Mouse (Mus musculus) megakaryocyte, embryonic 14.5 days (primary cell): Measurements from ENCODE around the gene Plxdc2. TPM values are rescaled to one million over a fixed set of nuclear protein-coding genes. Genes with fewer than 3 reads are reported as not detected.

Experiments used
- H3K27me3 ChIP-seq: replicated peaks from 2 replicates; pipeline ENCODE3; 2012; ENCODE audit warnings: inconsistent platforms
- H3K36me3 ChIP-seq: replicated peaks from 2 replicates; pipeline ENCODE3; 2012; ENCODE audit warnings: low read length, inconsistent platforms, mixed read lengths
- H3K4me1 ChIP-seq: 2 replicates; pipeline ENCODE4 v1.6.1; 2012; ENCODE audit warnings: inconsistent platforms
- H3K4me3 ChIP-seq: replicated peaks from 2 replicates; pipeline ENCODE3; 2012; ENCODE audit warnings: moderate library complexity, mild to moderate bottlenecking, inconsistent platforms
- H3K9me3 ChIP-seq: 2 replicates; pipeline ENCODE4 v1.6.1; 2012; ENCODE audit warnings: inconsistent platforms
- FLI1 ChIP-seq: IDR thresholded peaks from 2 replicates; pipeline ENCODE4 v1.6.1; 2012; ENCODE audit warnings: low read length, inconsistent platforms, mixed read lengths
- GATA1 ChIP-seq: IDR thresholded peaks from 3 replicates; pipeline ENCODE4 v1.6.1; 2012; ENCODE audit warnings: mixed read lengths, low read length, inconsistent platforms, borderline replicate concordance
- polyA plus RNA-seq: library from polyadenylated mRNA; stranded (reverse); fragments of >175 nt; gene quantifications from 2 replicates; pipeline ENCODE4 v1.2.3, GENCODE M21; 2012; ENCODE audit warnings: low replicate concordance; ENCODE audit not compliant: insufficient read depth

The Plxdc2 gene
- polyA plus RNA-seq, 1 experiment = 19.1 TPM

GRCm38 (mm10) chr2:16398896-16399295, 42.8 kb downstream of the Plxdc2 start:
- H3K9me3 ChIP-seq = no peaks in the 10 kb centered on the region
- no peaks in the 10 kb centered on the region for H3K36me3 ChIP-seq
- H3K4me3 ChIP-seq = no peak overlapping the region
- H3K4me1 ChIP-seq = peaks cover 20% of the 10 kb centered on the region
- TF ChIP-seq GATA1 = no peak
- TF ChIP-seq FLI1 = no peak
- H3K27me3 ChIP-seq = no peaks in the 10 kb centered on the region

GRCm38 (mm10) chr2:16406508-16406907, 50.4 kb downstream of the Plxdc2 start:
- Histone ChIP-seq H3K27me3 (no peaks in the 10 kb centered on the region), H3K9me3 (no peaks in the 10 kb centered on the region), H3K36me3 (peaks cover 7% of the 10 kb centered on the region), H3K4me3 (no peak overlapping the region), H3K4me1 (peaks cover 47% of the 10 kb centered on the region)
- no peak for TF ChIP-seq FLI1
- no peak for TF ChIP-seq GATA1

GRCm38 (mm10) chr2:16414340-16414976, 58.4 kb downstream of the Plxdc2 start:
- TF ChIP-seq FLI1 (no peak), GATA1 (no peak)
- Histone ChIP-seq H3K36me3 (peaks cover 2% of the 10 kb centered on the region), H3K4me3 (no peak overlapping the region), H3K4me1 (peaks cover 6% of the 10 kb centered on the region; the same call in 1 of the 2 replicates), H3K27me3 (no peaks in the 10 kb centered on the region), H3K9me3 (no peaks in the 10 kb centered on the region)

- no peaks in the 10 kb centered on the region for H3K9me3 ChIP-seq
- no peaks in the 10 kb centered on the region for H3K27me3 ChIP-seq
- H3K4me3 ChIP-seq = no peak overlapping the region
- H3K4me1 ChIP-seq = peaks cover 7% of the 10 kb centered on the region
- no peaks in the 10 kb centered on the region for H3K36me3 ChIP-seq
- no peak for TF ChIP-seq GATA1
- TF ChIP-seq FLI1 = no peak
These were observed 82.9 kb downstream of the Plxdc2 start for GRCm38 (mm10) chr2:16439030-16439429.

DNA sequence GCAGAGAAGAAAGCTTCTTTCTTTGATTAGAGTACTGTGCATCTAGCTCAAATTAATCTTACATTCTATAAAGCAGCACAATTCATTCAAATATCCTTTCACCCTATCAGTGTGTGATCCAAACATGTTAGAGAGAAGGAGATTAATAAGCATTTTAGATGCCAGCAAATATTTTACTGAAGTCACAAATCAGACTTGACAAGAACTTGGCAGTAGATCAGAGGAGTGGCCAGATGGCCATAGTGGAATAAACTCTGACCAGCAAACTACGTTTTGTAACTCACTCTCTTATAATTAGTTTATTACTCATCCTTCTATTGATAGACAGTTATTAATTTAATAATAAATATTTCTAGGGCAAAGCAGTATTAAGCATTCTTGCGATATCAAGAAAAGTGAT, 86.5 kb downstream of the Plxdc2 start:
- H3K4me3 ChIP-seq = no peak overlapping the region
- H3K9me3 ChIP-seq = no peaks in the 10 kb centered on the region
- peaks cover 14% of the 10 kb centered on the region for H3K4me1 ChIP-seq
- TF ChIP-seq FLI1 (no peak), GATA1 (no peak)
- H3K36me3 ChIP-seq = no peaks in the 10 kb centered on the region
- no peaks in the 10 kb centered on the region for H3K27me3 ChIP-seq

GRCm38 (mm10) chr2:16447936-16448335, 91.8 kb downstream of the Plxdc2 start:
- H3K4me3 ChIP-seq = no peak overlapping the region
- H3K36me3 ChIP-seq = peaks cover 3% of the 10 kb centered on the region
- peaks cover 16% of the 10 kb centered on the region for H3K4me1 ChIP-seq
- H3K27me3 ChIP-seq = no peaks in the 10 kb centered on the region
- TF ChIP-seq FLI1 = no peak
- H3K9me3 ChIP-seq = no peaks in the 10 kb centered on the region; the same call in 1 of the 2 replicates

DNA sequence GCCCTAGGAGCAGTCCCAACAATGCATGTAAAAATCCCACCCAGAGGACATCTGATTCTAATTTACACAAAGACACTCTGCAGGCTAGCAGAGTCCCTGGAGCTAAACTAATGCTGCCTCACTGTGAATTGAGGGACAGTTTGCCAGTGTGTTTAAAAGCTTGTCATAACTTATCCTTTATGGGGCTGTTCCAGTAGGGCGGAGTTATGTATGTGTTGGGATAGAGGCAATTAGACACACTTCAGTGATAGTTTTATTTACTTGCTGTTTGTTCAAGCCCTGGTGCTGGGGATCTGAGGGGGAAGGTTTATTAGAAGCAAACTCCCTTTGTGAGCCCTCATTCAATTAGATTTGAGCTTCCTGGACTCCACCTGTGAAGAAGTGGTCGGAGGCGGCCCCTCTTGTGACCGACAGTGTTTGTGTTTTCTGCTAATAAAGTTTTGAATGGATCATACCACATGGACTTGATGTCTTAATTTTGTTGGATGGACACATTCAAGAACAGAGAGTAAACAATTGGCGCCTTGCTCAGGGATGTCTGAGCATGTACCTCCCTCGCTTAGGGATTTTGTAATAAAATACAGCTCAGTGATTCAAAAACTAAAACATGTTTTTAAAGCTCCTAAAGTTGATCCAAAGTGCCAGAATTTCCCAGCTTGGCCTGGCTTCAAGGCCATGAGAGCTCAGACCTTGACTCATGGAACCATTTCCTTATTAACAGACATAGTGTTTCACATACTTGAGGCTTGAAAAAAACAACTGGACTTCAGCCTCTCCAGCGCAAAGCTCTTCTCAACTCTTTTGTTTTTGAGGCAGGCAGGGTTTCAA, 94.9 kb downstream of the Plxdc2 start:
- Histone ChIP-seq H3K27me3 (no peaks in the 10 kb centered on the region), H3K36me3 (peaks cover 3% of the 10 kb centered on the region), H3K9me3 (no peaks in the 10 kb centered on the region; the same call in 1 of the 2 replicates), H3K4me1 (peaks cover 22% of the 10 kb centered on the region), H3K4me3 (no peak overlapping the region)
- TF ChIP-seq GATA1 (no peak), FLI1 (no peak)

- Histone ChIP-seq H3K36me3 (peaks cover 3% of the 10 kb centered on the region), H3K4me1 (peaks cover 26% of the 10 kb centered on the region), H3K27me3 (no peaks in the 10 kb centered on the region), H3K4me3 (no peak overlapping the region), H3K9me3 (no peaks in the 10 kb centered on the region; the same call in 1 of the 2 replicates)
- TF ChIP-seq FLI1 (no peak), GATA1 (no peak)
These were observed 95.5 kb downstream of the Plxdc2 start for GRCm38 (mm10) chr2:16451666-16452009.

GRCm38 (mm10) chr2:16452080-16452479, 96.0 kb downstream of the Plxdc2 start:
- Histone ChIP-seq H3K9me3 (no peaks in the 10 kb centered on the region; the same call in 1 of the 2 replicates), H3K27me3 (no peaks in the 10 kb centered on the region), H3K4me1 (peaks cover 28% of the 10 kb centered on the region), H3K36me3 (peaks cover 3% of the 10 kb centered on the region), H3K4me3 (no peak overlapping the region)
- TF ChIP-seq GATA1 = no peak
- no peak for TF ChIP-seq FLI1

DNA sequence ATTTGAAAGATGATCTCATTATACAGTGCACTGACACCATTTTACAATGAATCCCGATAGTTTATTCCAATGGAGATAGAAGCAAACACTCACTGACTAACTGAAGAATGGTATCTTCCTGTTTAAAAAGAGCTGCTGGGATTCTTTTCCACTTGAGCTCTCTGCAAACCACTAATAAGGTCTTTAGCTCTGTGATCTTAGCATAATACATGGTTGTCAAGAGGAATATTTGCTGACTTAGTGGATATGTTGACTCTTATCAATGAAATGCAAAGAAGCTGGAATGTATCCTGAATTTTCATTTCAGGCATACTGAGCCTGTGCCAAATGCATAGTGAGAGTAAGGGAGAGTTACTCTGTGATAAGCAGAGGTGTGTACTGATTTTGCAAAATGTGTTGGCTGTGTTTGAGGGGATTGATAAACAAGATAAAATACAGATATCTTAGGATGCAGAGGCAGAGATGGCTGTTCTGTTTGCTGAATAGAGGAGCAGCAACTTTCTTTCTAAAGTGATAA, 100.2 kb downstream of the Plxdc2 start:
- peaks cover 17% of the 10 kb centered on the region for H3K4me1 ChIP-seq
- TF ChIP-seq GATA1 = no peak
- no peak for TF ChIP-seq FLI1
- no peaks in the 10 kb centered on the region for H3K27me3 ChIP-seq
- peaks cover 5% of the 10 kb centered on the region for H3K36me3 ChIP-seq
- no peak overlapping the region for H3K4me3 ChIP-seq
- no peaks in the 10 kb centered on the region; the same call in 1 of the 2 replicates for H3K9me3 ChIP-seq
